Mouse (Mus musculus) ES-E14 (cell line): ENCODE results near the gene Ecm1.

Source experiments
- CHD2 ChIP-seq: IDR thresholded peaks from 2 replicates; pipeline ENCODE4 v1.6.1; 2014; ENCODE audit warnings: mild to moderate bottlenecking, low read depth, low read length, inconsistent platforms
- HCFC1 ChIP-seq: IDR thresholded peaks from 2 replicates; pipeline ENCODE4 v1.6.1; 2012; ENCODE audit warnings: low read length, inconsistent platforms, borderline replicate concordance; ENCODE audit not compliant: insufficient read depth
- ZC3H11A ChIP-seq: IDR thresholded peaks from 2 replicates; pipeline ENCODE4 v1.6.1; 2012; ENCODE audit warnings: low read depth, mild to moderate bottlenecking, inconsistent platforms, low read length, borderline replicate concordance
- ZNF384 ChIP-seq: IDR thresholded peaks from 2 replicates; pipeline ENCODE4 v1.6.1; 2012; ENCODE audit warnings: low read depth, low read length, inconsistent platforms

DNA sequence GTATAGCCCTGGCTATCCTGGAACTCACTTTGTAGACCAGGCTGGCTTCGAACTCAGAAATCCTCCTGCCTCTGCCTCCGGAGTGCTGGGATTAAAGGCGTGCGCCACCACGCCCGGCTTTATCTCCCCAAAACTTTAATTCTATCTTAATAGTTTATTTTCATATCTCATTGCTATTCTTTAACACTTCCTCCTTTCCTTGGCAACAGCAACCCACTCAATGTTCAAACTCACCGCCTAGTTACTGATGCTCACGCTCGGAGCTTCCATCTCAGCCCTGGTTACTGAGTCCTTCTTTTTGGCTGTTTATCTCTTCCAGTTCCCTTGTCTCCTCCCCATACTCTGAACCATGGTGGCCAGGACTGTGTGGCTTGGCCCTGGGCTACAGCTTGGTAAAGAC, 7.1 kb downstream of the Ecm1 start:
- TF ChIP-seq ZNF384: no peak
- no peak for TF ChIP-seq ZC3H11A
- TF ChIP-seq HCFC1: no peak
- TF ChIP-seq CHD2: no peak
